Mouse (Mus musculus): ENCODE results near the gene Prf1.

Prf1 gene

GRCm38 (mm10) chr10:61340247-61340646, 42.6 kb downstream of the Prf1 start:
- no peak for DNase-seq (ENCODE audit: low spot score)

- no peak for DNase-seq (ENCODE audit: low spot score)
Observed at GRCm38 (mm10) chr10:61341045-61341444, 43.4 kb downstream of the Prf1 start.

- DNase-seq (ENCODE audit: low spot score), result peak; percentile 26
Observed at GRCm38 (mm10) chr10:61341557-61341956, 43.9 kb downstream of the Prf1 start.

GRCm38 (mm10) chr10:61342750-61343149, 45.1 kb downstream of the Prf1 start:
- DNase-seq (ENCODE audit: low spot score), result no peak

GRCm38 (mm10) chr10:61343950-61344349, 46.3 kb downstream of the Prf1 start:
- peak; percentile 50 for DNase-seq (ENCODE audit: low spot score)

- no peak for DNase-seq (ENCODE audit: low spot score)
Observed at GRCm38 (mm10) chr10:61345179-61345578, 47.5 kb downstream of the Prf1 start.

- DNase-seq (ENCODE audit: low spot score), result no peak
Observed at GRCm38 (mm10) chr10:61346374-61346773, 48.7 kb downstream of the Prf1 start.

- DNase-seq (ENCODE audit: low spot score), result no peak
Observed at GRCm38 (mm10) chr10:61351216-61351615, 53.6 kb downstream of the Prf1 start.
